Mouse (Mus musculus): ENCODE measurements around the gene Btf3.

DNA sequence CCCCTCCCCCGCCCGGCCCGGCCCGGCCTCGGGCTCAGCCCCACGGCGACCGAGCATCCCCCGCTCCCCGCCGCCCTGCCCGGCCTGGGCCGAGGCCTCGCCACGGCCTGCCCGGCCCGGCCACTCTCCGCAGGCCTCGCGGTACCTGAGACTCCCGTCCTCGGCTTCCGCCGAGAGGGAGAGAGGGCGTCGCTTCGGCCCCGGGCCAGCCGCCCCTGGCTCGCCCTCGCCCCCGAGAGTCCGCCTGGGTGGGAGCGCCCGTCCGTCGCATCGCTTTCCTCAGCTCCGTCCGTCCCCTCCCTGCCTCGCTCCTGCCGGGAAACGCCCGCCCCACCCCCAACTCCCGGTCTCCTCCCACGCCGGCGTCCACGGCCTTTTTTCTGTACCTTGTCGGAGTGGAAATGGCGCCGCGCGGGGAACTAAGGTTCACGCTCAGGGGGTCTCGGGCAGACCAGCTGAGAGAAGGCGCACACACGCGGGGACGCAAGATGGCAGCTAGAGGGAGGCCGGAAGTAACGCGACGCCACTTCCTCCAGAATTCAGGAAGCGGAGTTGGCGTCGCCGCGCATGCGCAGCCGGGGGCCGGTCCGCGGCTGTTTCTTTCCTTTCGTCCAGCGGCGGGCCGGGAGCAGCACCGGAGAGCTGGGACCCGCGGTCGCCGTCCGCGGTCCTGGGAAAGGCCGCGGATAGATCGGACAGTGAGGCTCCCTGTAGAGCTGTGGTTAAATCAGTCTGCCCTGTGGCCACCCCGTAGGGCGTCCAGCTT lies at the start of gene Btf3:
- TF ChIP-seq POLR2A (IDR thresholded peaks at IDR 0.05; ENCODE audit: borderline replicate concordance, control insufficient read depth, low read depth, low read length), result peak; percentile 81; the same call in 1 of the 2 replicates
- TF ChIP-seq CTCF (IDR thresholded peaks at IDR 0.05; ENCODE audit: control insufficient read depth, insufficient read depth, low read length), result no peak
